Mouse (Mus musculus) bone marrow macrophage, adult 2 months (primary cell): Measurements from ENCODE around the gene Rnf114.

Source experiments
- CTCF ChIP-seq: IDR thresholded peaks from 2 replicates; pipeline ENCODE4 v1.5.1; 2012; ENCODE audit warnings: low read depth, mild to moderate bottlenecking, low read length, moderate library complexity
- POLR2A ChIP-seq: IDR thresholded peaks from 2 replicates; pipeline ENCODE4 v1.6.1; 2012; ENCODE audit warnings: mild to moderate bottlenecking, low read depth, low read length, borderline replicate concordance

DNA sequence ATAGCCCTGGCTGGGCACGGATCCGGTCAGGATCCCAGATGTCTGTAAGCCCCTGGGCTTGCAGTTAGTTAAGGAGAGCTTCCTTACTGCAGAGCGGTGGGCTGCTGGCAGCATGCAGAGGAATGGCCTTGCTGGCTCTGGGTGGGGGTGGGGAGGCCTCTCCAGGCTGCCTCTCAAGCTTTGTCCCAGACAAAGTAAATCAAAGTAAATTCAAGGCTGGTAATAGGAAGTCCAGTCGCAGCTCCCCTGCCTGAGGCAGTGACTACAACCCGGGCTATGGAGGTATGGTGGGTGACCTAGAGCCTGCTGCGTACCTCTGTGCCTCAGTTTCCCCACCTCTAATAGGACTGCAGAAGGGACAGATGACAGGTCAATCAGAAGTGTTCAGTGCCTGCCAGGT, 48.9 kb downstream of the Rnf114 start:
- TF ChIP-seq POLR2A, result no peak
- TF ChIP-seq CTCF, result no peak
